In the genomic region with DNA sequence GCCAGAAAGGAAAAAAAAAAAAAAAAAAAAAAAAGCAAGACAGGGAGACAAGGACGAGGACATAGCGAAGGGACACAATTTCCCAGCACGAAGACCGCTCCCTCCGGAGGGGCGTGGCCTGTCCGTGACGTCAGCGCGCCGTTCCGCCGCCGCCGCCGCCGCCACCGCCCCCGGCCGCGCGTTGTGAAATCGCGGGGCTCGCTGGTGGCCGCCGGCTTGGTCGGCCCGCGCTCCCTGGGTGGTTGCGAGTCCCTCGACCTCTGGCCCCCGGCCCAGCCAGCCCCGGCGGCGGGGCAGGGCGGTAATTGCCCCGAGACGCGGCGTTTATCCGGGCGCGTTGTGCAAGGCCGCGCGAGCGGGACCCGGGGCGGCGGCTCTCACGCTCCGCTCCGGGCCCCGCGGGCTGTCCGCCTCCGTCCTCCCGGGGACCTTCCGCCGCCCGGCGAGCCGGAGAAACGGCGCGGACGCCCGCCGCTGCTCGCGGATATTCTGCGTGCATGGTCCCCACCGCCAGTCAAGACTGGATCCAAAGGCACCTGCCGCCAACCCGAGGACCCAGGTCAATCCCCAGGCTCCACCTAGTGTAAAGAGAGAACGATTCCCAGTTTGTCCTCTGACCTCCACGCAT, we compare ENCODE assay signal across 8 mouse cellular contexts. TPM values are rescaled to one million over a fixed set of nuclear protein-coding genes. Genes with fewer than 3 reads are reported as not detected.
DNase-seq lines count a peak whose midpoint lies in the region; ATAC-seq and TF ChIP-seq lines count a peak whose summit lies in the region.

No protein-coding gene starts in this region.

- H3K27me3 ChIP-seq in embryonic facial prominence, embryonic 13.5 days, result peaks cover 60% of the 10 kb centered on the region
- H3K27me3 ChIP-seq in heart, adult 2 months (ENCODE audit: control insufficient read depth, insufficient read depth, low read length), result no peaks in the 10 kb centered on the region
- peaks cover 59% of the 10 kb centered on the region for H3K27me3 ChIP-seq in limb, embryonic 13.5 days
- H3K27me3 ChIP-seq in midbrain, embryonic 15.5 days (replicated peaks), result no peaks in the 10 kb centered on the region

- DNase-seq in 3134 (ENCODE audit: extremely low read depth, insufficient read length, low spot score), result peak; percentile 83
- DNase-seq in adrenal gland, postnatal 4 days (ENCODE audit: low spot score in 2 of 2), result peak; percentile 65 to 67
- peak; percentile 92 to 95 for DNase-seq in heart, adult 2 months
- peak; percentile 74 for DNase-seq in kidney, adult 9 months
- DNase-seq in spleen, adult 18-20 months, result peak; percentile 57 to 82

- no peaks in the 10 kb centered on the region for H3K36me3 ChIP-seq in embryonic facial prominence, embryonic 13.5 days
- no peaks in the 10 kb centered on the region for H3K36me3 ChIP-seq in heart, adult 2 months (ENCODE audit: control insufficient read depth, insufficient read depth, low read length)
- no peaks in the 10 kb centered on the region for H3K36me3 ChIP-seq in limb, embryonic 13.5 days
- H3K36me3 ChIP-seq in midbrain, embryonic 15.5 days (replicated peaks), result no peaks in the 10 kb centered on the region

- TF ChIP-seq CTCF in heart, adult 2 months (IDR thresholded peaks at IDR 0.05), result peak; percentile 40

- no peaks in the 10 kb centered on the region for H3K9me3 ChIP-seq in embryonic facial prominence, embryonic 13.5 days
- H3K9me3 ChIP-seq in limb, embryonic 13.5 days, result no peaks in the 10 kb centered on the region
- H3K9me3 ChIP-seq in midbrain, embryonic 15.5 days, result no peaks in the 10 kb centered on the region

- H3K4me1 ChIP-seq in embryonic facial prominence, embryonic 13.5 days, result peaks cover 7% of the 10 kb centered on the region
- 0 out of 2 replicates have a peak, but pooled peaks cover 3% of the 10 kb centered on the region for H3K4me1 ChIP-seq in heart, adult 2 months (ENCODE audit: control insufficient read depth, insufficient read depth, low read length)
- peaks cover 6% of the 10 kb centered on the region for H3K4me1 ChIP-seq in limb, embryonic 13.5 days
- H3K4me1 ChIP-seq in midbrain, embryonic 15.5 days, result peaks cover 10% of the 10 kb centered on the region

- TF ChIP-seq POLR2A in heart, adult 2 months (IDR thresholded peaks at IDR 0.05; ENCODE audit: insufficient read depth, low read depth, low read length), result peak; percentile 49; the same call in 1 of the 2 replicates

- WGBS in embryonic facial prominence, embryonic 13.5 days, result under 1% methylated on average over 76 of the region's 78 CpGs
- WGBS in heart, adult 2 months, result under 1% methylated on average over 47 of the region's 78 CpGs
- WGBS in limb, embryonic 13.5 days, result under 1% methylated on average over 64 of the region's 78 CpGs
- 0% methylated on average over 75 of the region's 78 CpGs for WGBS in midbrain, embryonic 15.5 days

- intact Hi-C loops in heart, adult 2 months (cut with DNase I), result loop anchor here (5.0 to 10.0 kb wide), 2 partner anchors 103 to 150 kb away; partner anchors contain the start of gene Anp32b

- no peaks in the 10 kb centered on the region for H3K79me2 ChIP-seq in heart, adult 2 months (replicated peaks; ENCODE audit: control insufficient read depth, insufficient read depth, low read length)

- H3K27ac ChIP-seq in embryonic facial prominence, embryonic 13.5 days, result no peak overlapping the region
- H3K27ac ChIP-seq in heart, adult 2 months, result peak overlapping the region; percentile 95
- H3K27ac ChIP-seq in limb, embryonic 13.5 days, result no peak overlapping the region
- H3K27ac ChIP-seq in midbrain, embryonic 15.5 days, result peak overlapping the region; percentile 90

- H3K4me2 ChIP-seq in embryonic facial prominence, embryonic 13.5 days, result peak overlapping the region; percentile 86
- H3K4me2 ChIP-seq in limb, embryonic 13.5 days (replicated peaks), result peak overlapping the region; percentile 83
- peak overlapping the region; percentile 75 for H3K4me2 ChIP-seq in midbrain, embryonic 15.5 days

- H3K4me3 ChIP-seq in embryonic facial prominence, embryonic 13.5 days, result peak overlapping the region; percentile 71
- H3K4me3 ChIP-seq in heart, adult 2 months, result peak overlapping the region; percentile 89
- H3K4me3 ChIP-seq in limb, embryonic 13.5 days, result peak overlapping the region; percentile 73
- H3K4me3 ChIP-seq in midbrain, embryonic 15.5 days, result peak overlapping the region; percentile 83

- no peak for TF ChIP-seq EP300 in heart, adult 2 months (IDR thresholded peaks at IDR 0.05; ENCODE audit: insufficient read depth, low read depth, low read length)

- peak overlapping the region; percentile 79 for H3K9ac ChIP-seq in embryonic facial prominence, embryonic 13.5 days
- H3K9ac ChIP-seq in heart, adult 2 months (ENCODE audit: low read depth, low read length), result peak overlapping the region; percentile 98
- H3K9ac ChIP-seq in limb, embryonic 13.5 days, result peak overlapping the region; percentile 77
- peak overlapping the region; percentile 96 for H3K9ac ChIP-seq in midbrain, embryonic 15.5 days

- peak; percentile 75; the same call in 1 of the 2 replicates for ATAC-seq in embryonic facial prominence, embryonic 13.5 days (ENCODE audit: insufficient number of reproducible peaks, insufficient read depth, low FRiP score, low TSS enrichment, low read depth)
- ATAC-seq in limb, embryonic 13.5 days (ENCODE audit: low FRiP score, low read depth), result peak; percentile 80
- ATAC-seq in midbrain, embryonic 15.5 days (replicated peaks), result peak; percentile 94

RNA-seq across cellular contexts. Expression of gene Foxe1, which starts 38.5 kb away (rescaled TPM):
- not detected for total RNA-seq in adrenal gland, postnatal 4 days (2021)
- 0.81 and 0.91 TPM in 2 replicates for polyA plus RNA-seq in embryonic facial prominence, embryonic 13.5 days (2015; fragmentation: Nextera tagmentation; extraction: Ambion mirVana)
- total RNA-seq in heart, adult 2 months (2021), result not detected
- polyA plus RNA-seq in heart, adult 2 months (2012; rRNA removed), result not detected in 2 replicates
- not detected in 2 replicates for polyA plus RNA-seq in limb, embryonic 13.5 days (2015; fragmentation: Nextera tagmentation; extraction: Ambion mirVana)
- not detected in 2 replicates for polyA plus RNA-seq in midbrain, embryonic 15.5 days (2015; fragmentation: Nextera tagmentation; extraction: Ambion mirVana)

Comparison
In these comparisons a context has a peak if more than half of its experiments do, and no peak if none do; other contexts are left out.
1. H3K27ac ChIP-seq: peak in heart, adult 2 months (single experiment) and midbrain, embryonic 15.5 days (single experiment); none in embryonic facial prominence, embryonic 13.5 days (single experiment) and limb, embryonic 13.5 days (single experiment).
2. Peak in every context shown above with its lines, with median percentiles within 50 percentile points of each other: DNase-seq, ATAC-seq, H3K4me2 ChIP-seq, H3K4me3 ChIP-seq and H3K9ac ChIP-seq.